Mouse (Mus musculus): ENCODE measurements around the gene Dlgap1.
"Not testable (repeated sequence)": the region's sequence is repeated elsewhere in the genome, so short reads cannot be mapped to it uniquely, and the experiment has no call there.

Dlgap1 gene

DNA sequence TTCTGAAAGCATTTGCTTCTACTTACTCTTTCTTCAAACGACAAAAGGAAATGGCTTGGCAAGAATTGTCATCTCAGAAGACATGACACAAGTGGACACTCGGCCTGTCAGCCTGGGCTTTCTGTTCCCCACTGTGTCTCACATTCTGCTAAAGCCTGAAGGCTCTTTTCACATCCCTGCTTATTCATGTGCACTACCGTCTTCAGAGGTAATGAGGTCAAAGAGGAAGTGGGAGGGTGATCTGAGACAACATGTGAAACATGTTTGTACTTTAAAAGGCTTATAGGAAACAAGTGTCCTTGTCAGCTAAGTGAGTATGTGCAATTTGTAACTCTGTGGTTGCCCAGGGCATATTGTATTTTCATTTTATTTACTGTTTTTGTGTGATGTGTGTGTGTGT lies 557.1 kb downstream of the Dlgap1 start:
- in situ Hi-C loops (cut with MboI, MseI): loop anchor here (5.0 to 25.0 kb wide), 2 partner anchors 156 to 411 kb away; no protein-coding TSS in a partner anchor

DNA sequence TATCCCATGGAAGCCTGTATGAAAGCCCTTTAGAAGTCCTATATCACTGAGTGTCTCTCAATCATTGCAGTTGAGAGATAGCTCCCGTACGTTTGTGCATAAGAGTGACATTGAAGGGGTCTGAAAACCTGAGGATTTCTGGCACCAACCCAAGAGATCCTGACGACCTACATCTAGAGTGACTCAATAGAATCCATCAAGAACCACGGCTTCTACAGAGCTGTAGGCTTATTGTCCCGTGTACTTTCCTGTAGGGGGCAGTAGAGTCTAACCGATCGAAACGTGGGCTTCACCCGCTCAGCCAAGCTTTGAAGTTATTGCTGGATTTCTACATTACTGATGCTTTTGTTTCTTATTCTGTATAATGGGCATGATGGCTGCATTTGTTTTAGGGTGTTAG lies 558.2 kb downstream of the Dlgap1 start:
- in situ Hi-C loops (cut with MboI, MseI): loop anchor here (5.0 to 25.0 kb wide), 2 partner anchors 155 to 410 kb away; no protein-coding TSS in a partner anchor

DNA sequence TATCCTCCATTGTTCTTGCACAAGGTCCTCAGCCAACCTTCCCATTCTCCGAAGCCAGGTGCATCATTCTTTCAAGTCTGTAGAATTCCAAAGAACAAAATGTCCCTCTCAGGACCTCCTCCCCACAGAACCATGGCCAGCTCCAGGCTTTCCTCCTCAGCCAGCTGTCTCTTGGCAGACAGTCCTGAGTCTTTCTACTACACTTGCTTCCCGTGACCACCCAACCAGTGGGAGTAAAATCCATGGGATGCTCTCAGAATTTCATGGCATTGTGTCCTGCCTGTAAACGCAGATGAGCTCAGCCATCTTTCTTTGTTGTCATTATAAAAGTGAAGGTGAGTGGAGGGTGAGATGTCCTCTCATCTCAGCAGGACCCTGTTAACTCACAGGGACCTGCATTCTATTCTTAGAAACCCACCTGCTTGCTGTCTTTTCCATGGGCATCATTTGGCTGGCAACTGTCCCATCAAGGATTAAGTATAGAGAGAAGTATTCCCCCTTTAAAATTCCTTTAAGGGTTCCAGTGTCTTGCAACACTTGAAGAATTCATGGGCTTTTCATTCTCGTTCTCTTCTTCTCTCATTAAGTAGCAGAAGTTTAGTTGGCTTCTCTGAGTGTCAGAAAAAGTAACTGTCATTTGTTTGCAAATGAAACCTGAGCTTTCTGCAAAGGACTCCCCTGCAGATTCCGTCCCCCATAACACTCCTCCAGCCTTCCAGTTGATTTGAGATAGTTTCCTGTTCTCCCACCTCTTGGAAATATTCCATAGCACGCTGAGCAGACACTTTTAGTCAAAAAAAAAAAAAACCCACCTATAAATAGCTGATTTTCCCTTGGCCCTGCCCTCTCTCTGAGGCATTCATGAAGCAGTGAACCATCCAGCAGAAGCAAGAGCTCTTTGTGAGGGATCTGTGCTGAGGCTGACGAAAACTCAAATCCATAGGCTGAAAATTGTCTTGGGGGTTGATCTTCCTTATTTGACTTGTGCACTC lies 559.6 kb downstream of the Dlgap1 start:
- in situ Hi-C loops (cut with MboI, MseI): loop anchor here (5.0 to 25.0 kb wide), 2 partner anchors 154 to 409 kb away; no protein-coding TSS in a partner anchor

DNA sequence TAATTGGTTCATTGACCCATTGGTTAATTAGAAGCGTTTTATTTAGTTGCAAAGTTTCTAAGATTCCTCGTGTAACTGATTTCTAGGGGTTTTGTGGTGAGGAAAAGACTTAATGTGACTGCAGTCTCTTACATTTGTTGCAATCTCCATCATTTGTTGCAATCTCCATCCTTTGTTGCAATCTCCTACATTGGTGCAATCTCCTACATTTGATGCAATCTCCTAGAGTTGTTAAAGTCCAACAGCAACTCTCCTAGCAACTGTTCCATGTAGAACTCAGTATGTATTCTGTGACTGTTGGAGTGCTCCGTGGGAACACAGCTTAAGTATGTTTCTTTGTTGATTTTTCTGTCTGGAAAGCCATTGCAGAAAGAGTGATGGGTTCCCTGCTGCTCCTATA lies 565.4 kb downstream of the Dlgap1 start:
- in situ Hi-C loops (cut with MboI, MseI): loop anchor here (25.0 kb wide), 1 partner anchor 403 kb away; no protein-coding TSS in a partner anchor

DNA sequence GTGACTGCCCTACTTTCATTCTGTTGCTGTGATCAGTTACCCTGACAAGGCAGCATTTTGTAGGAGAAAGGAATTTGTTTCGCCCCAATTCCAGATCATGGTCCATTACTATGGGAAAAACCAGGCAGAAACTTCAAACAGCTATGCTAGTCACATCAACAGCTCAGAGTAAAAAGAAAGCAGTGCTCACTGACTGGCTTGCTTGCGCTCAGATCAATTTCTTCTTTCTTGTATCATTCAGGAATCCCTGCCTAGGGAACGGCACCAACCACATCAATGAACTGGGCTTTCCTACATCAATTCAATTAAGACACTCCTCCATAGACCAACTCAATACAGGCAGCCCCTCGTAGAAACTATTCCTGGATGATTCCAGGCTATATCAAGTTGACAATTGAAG lies 572.9 kb downstream of the Dlgap1 start:
- in situ Hi-C loops (cut with MboI, MseI): loop anchor here (25.0 kb wide), 1 partner anchor 395 kb away; no protein-coding TSS in a partner anchor

DNA sequence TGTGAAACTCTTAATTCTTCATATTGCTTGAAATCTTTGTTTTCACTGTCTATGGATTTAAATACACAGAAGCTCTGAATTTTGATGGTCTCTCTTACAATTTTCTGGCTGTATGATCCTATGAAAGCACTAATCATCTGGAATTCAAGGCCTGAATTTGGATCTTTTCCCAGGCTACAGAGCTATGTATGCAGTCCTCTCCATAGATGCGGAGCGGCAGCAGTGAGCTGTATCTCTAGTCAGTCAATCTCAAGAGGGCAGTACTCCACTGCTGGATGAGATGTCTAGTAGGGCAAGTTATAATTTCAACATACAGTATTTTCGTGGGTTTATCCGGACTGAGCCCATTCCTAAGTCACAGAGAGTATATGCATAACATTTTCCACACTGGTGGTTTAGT lies 581.9 kb downstream of the Dlgap1 start:
- in situ Hi-C loops (cut with MboI, MseI): no loop called here

DNA sequence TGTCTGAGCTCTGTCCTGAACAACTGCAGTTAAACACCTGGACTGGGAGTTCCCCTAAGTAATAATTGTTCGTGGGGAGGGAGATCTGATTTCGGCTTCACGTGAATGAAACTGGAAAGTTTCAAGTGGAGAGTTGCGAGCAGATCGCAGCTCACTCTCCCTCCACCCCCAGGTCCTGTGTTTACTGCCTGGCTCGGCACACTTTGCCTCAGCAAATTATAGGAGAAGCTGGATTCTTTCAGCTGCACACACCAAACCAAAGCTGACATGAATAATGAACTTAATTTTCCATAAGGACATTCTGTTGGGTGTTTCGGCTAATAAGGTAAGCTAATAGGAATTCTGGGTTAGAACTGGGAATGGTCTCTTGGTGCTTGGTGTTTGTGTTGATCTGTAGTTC lies 592.7 kb downstream of the Dlgap1 start:
- in situ Hi-C loops (cut with MboI, MseI): no loop called here

DNA sequence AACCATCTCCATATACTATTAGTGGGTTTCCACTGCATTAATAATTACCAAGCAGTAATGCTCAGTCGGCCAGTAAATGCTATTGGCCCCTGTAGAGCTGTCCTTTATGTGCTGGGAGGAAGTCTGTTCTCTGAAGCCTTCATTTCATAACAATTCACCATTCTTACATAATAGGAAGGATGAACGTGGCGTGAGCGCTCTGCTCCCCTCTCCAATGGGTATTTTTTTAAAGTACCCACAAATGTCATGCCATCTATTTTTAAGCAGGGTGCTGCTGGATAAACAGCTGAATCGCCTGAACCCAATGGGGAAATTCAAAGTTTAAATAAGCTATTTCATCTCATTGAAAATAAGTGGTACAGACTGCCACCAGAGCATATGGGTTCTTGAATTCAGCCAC lies 602.0 kb downstream of the Dlgap1 start:
- in situ Hi-C loops (cut with MboI, MseI): no loop called here

DNA sequence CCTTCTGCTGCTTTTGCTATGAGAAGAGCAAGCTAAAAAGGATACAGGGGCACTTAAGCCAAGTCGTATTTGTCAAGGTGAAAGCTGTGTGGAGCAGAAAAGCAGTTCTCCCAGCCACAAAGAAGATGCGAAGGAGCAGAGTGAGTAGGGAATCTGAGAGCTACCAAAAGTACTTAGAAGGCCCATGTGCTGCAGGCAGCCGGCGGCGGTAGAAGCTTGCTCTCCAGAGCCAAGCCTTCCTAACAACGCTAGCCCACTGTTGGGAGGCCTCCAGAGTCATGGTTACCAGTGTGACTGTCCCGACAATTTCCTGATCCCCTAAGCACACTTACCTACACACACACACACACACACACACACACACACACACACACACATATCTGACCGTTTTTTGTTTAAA lies 614.2 kb downstream of the Dlgap1 start:
- in situ Hi-C loops (cut with MboI, MseI): no loop called here

DNA sequence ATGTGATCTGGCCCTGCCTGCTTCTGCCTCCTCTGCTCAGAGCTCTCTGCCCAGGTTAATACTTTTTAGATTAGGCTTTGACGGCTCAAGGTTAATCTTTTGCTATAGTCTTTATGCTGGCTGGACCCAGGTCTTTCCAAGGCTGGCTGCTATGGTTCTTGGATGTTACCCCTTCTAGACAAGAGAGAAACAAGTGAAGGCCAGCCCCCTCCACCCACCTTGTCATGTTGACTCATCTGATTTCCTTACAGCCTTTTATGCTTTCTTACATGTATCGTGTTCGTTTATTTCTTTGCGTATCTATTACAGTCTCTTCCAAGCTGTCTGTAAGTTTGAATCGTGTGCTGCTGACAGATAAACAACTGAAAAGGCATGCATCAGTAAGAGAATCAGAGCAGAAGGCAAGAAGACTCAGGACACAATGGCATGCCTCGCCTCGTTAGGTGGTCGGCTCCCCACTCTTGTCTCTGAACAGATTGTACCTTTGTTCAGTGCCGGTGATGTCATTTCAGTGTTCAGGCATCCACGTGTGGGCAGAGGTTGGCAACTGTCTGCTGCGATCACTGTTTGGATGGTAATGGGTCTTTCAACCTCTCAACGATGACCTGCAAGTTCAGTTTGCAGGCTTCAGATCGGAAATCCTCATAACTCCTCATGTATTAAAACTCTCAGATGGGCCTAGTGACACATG lies 618.0 kb downstream of the Dlgap1 start:
- in situ Hi-C loops (cut with MboI, MseI): no loop called here

DNA sequence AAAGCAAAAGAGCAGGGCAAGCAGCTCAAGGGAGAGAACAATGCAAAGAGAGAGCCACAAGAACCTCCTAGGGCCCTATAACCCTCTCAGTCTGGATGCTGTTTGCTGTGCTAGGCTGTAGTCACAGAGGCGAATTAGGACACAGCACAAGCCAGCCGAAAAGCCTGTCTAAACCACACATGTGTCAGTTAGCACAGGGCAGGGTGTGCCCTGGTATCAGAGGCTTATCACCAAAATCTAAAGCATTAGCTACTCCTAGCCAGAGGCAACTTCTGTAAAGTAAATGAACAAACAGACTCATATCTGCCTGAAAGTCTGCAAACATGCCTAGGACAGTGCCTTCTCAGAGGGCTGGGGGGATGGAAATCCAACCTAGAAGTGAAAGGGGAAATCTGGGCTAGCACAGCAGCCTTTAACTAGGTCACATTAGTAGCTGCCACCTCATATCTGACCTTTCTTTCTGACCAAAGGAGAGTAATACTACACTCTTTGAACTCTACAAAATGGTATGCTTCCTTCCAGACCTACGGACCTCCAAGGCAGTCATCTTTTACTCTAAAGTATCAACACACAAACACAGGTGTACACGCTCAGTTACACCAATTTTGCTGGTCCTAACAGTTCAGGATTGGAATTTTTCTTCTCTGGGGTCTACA lies 619.2 kb downstream of the Dlgap1 start:
- in situ Hi-C loops (cut with MboI, MseI): not testable (repeated sequence)

DNA sequence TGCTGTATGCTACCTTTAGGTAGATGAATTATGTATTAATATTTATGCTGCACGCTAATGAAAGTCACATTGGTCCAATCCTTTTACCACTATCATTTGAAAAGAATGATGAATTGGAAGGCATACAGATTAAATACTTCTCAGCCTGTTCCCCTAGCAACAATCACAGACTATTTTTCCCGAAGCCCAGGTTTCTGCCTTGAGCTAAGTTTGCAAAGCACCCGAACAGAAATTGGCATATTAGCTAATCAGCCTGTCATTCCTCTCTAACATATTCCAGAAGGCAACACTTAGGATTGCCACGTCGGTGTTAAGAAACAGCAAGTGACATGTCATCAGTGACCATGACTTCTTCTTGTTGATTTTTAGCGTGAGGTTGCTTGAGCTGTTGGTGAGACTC lies 619.8 kb downstream of the Dlgap1 start:
- in situ Hi-C loops (cut with MboI, MseI): no loop called here

DNA sequence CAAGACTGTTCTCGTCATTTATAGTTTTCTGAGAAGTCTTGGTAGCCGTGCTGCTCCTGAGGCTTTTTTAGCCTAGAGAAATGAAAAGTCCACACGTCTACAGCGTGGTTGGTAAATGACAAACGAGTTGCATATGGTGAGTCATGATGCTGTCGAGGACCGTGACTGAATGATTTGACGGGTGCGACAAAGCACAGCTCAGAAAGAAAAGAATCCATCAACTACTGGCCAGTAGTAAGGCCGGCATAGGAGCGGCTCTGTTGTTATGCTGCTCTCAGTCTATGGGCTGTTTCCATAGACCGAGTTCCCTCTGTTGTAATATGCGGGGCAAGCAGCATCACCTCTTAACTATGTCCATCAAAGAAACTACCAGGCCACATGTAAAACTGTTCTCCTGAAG lies 620.3 kb downstream of the Dlgap1 start:
- in situ Hi-C loops (cut with MboI, MseI): no loop called here

DNA sequence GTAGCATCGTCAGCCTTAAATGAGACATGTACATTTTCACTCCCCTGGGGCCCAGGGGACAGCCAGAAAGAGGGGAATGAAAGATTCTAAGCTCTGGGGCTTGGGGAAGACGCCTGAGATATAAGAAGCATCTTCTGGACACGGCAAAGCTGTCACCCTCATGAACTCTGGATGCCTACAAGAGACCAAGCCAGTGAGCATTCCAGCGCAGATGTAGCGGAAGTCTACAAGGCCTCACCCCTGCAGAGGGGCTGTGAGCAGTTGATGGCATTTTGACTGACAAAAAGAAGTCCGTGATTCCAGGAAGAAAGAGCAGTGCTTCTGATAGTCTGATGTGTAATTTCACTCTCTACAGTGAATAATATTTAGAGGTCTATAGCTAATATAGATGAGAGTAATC lies 621.6 kb downstream of the Dlgap1 start:
- in situ Hi-C loops (cut with MboI, MseI): no loop called here

DNA sequence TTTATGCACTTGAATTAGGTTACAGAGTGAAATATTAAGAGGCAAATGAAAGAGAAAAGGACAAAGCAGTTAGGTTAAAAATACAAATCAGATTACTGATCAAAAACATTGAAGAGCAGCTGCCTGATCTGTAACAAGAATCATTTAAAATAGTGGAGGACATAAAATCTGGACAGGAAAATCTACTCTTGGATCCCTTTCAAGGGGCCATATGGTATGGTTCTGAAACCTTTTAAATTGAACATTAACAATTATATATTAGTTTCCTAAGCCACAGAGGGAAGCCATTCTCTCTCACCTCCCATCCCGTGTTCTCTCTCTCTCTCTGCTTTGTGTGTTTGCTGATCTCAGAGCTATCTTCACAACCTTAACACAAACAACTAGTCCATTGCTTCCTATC lies 625.4 kb downstream of the Dlgap1 start:
- in situ Hi-C loops (cut with MboI, MseI): no loop called here

DNA sequence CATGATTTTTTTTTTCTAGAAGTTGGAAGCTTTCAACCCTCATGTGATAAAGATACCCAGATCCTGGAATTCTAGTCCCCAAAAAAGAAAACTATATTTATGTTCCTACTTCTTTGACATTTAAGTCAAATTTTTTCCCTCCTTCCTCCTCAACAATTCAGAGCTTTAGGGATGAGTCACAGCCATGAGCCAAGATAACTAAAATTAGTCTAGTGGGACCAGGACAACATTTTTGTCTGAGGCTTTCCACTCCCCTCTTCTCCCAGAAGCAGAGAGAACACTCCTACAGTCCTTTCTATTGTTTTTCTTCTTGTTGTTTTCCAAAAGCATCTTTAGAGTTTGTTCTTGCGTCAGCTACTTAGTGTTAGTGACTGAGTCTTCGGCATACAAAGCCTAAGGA lies 627.5 kb downstream of the Dlgap1 start:
- in situ Hi-C loops (cut with MboI, MseI): no loop called here

DNA sequence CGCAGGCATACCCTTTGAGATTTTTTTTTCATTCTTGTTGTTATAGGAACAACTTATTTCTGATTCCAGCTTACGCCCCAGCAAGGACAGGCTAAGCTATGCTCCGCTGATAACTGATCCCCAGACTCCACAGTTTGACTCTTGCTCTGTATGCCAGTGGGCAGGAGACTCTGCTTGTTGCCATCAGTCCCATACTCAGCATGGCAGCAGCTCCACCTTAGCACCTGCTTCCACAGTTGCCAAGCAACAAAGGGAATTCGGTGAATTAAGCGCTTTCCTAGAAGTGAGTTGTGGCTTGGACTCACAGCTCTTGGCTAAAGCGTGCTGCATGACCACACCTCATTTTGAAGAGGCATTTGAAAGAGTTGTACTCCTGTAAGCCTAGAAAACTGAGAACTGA lies 631.6 kb downstream of the Dlgap1 start:
- in situ Hi-C loops (cut with MboI, MseI): no loop called here

DNA sequence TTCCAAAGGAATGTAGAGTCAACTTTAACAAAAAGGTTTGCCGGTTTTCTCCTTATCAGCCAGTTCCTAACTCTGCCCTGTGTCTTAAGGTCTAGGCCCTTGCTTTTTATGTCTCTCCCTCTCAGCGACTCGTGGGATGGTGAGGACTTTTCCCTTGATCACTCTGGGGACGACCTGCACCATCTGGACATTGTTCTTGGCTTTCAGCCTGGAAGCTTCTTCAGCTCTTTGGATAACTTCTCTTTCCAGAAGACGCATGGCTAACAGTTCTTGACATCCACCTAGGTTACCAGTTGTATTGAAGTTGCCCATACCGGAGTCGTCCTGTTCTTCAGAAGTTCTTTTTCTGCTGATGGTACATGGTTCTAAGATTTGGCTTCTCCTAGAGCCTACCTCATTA lies 633.2 kb downstream of the Dlgap1 start:
- in situ Hi-C loops (cut with MboI, MseI): no loop called here

DNA sequence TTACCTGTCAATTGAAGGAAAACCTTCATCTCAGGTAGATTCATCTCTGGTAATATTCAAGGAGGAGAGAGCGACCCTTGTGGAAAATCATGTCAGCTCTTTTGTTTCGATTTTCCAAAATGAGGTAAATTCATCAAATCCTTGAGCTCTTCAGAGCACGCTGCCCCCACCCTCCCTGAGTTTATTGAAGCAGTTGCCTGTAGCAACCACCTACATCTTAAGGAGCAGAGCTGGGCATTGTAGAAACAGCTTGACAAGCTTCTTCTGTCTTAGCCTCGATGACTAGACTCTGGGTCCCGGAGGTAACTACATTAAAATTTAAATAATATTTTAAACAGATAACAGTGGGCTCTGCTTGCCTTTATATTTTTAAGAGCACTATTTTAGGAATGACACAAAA lies 636.8 kb downstream of the Dlgap1 start:
- in situ Hi-C loops (cut with MboI, MseI): no loop called here

DNA sequence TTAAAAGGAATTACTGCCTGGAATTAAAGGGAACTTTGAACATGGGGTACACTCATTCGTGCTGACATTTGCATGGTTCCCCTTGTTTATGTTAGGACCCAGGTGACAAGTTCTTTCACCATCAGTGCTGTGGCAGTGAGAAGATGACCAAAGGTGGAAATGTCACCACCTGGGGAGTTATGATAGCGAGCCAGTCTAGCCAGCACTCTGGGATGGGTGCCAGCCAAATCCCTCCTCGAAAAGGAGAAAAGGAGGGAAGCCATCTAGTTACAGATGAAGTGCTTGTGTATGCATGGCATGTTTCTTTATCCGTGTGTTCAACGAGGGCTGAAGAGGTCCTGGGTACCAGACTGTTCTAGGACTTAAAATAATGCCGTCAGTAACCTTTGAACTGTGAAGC lies 643.3 kb downstream of the Dlgap1 start:
- in situ Hi-C loops (cut with MboI, MseI): no loop called here

DNA sequence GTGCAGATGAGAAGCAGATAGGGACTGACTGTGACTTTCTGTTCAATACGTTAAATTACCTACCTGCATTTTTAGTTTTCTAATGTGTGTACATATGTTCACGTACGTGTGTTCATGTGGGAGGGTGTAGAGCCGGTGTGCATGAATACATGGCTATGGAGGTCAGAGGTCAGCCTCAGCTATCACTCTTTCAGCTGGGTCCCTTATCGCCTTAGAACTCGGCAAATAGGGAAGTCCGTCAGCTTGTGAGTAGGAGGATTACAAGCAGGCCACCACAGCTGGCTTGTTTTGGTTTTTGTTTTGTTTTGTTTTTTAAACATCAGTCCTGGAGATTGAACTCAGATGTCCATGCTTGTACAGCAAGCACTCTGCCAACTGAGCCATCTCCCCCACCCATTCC lies 645.0 kb downstream of the Dlgap1 start:
- in situ Hi-C loops (cut with MboI, MseI): no loop called here

DNA sequence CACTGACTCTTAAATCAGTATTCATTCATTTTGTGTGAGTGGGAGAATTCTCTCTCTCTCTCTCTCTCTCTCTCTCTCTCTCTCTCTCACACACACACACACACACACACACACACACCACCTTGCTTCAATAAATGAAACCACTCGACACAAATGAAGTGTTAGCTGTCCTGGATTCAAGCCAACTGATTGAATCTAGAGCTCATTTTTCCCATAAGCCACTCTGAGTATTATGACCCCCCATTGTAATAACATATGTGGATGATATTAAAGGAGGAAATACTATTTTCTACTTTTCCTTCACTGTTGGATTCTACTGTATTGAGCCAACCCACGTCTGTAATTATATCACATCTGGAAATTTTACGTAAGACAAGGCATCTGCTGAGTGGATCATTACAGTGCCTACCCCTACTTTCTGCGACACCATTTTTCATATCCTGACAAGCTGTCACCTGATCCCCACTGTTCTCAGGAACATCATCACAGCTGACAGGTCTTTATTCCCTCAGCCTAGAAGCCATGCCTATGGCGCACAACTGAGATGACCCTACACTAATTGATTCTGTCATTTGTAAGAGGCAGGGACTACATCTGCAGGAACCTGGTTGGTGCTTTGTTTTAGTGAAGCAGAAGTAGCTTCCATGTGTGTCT lies 645.7 kb downstream of the Dlgap1 start:
- in situ Hi-C loops (cut with MboI, MseI): no loop called here

Data from regulatory T cell (primary cell).